Mouse (Mus musculus) layer of hippocampus, adult 9-10 months (tissue): Measurements from ENCODE around the gene Grin2a.

ENCODE experiments used
- DNase-seq: peaks from one replicate; pipeline ENCODE4 v3.0.0; 2022; ENCODE audit warnings: low spot score

Grin2a gene

GRCm38 (mm10) chr16:9865039-9865438 lies 130.3 kb downstream of the Grin2a start:
- DNase-seq = no peak

GRCm38 (mm10) chr16:9857758-9858157 lies 137.6 kb downstream of the Grin2a start:
- no peak for DNase-seq

- DNase-seq = peak; percentile 50
Observed at GRCm38 (mm10) chr16:9851265-9851988, 143.9 kb downstream of the Grin2a start.

- DNase-seq = no peak
Observed at GRCm38 (mm10) chr16:9841496-9841895, 153.9 kb downstream of the Grin2a start.

GRCm38 (mm10) chr16:9836542-9836941 lies 158.8 kb downstream of the Grin2a start:
- DNase-seq = no peak

DNA sequence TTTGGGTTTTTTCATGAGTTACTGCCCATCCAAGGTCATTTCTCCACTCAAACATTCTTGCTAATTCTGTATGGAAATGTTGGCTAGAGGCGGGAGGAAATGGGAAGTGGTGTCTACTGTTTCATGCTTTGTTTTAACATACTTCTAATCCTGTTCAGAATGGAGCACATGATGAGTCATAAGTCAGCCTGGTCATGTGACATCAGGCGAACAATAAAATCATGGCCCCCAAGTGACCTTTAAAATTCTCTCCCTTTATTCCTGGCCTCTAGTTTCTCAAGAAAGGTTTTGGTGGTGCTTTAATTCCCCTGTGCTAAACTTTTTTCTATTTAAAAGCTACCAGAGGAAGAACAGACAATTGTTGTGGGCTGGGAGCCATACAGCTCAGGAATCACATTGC lies 161.1 kb downstream of the Grin2a start:
- no peak for DNase-seq

DNA sequence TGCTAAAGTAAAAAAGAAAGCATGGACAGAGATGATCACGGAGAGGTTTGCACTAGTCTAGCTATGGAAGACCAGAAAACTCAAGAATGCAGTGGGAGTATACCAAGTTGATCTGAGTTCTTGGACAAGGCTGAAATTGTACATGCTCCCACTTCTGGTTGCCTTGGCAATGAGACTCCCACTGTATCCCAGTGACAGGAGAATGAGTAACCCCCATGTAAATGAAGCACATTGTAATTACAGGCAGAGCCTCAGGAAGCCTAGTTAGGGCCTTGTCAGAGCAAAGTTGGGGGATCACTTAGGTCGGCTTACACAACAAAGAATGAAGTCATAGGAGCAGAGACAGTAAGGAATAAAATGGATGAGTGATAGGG lies 170.3 kb downstream of the Grin2a start:
- no peak for DNase-seq

DNA sequence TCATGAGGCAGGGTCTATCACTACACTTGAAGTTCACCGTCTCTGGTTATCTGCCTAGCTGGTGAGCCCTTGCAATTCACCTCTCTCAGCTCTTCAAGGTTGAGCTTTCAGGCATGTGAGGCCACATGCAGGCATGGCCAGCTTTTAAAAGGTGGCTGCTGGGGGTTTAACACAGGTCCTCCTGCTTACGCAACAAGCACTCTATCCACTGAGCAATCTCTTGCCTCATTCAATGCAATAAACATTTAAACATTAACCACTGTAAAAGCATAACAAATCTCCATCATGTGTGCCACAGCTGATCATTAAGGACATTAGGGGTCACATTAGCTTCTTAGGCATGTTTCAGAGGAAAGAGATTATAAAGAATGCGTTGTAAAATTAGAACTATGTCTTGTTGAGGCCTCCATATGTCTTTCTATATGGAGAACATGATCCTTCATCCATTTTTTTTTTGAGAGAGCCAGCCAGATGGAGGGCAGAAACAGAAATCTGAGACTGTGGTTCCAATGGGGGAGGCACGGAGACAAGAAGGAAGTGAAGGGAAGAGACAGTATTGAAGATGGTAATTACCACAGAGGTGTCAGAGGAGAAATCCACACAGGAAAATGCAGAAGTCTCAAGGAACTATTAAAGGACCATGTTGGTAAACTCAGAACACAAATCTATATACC lies 170.8 kb downstream of the Grin2a start:
- DNase-seq = no peak

GRCm38 (mm10) chr16:9823686-9824085 lies 171.7 kb downstream of the Grin2a start:
- DNase-seq = no peak

- no peak for DNase-seq
Observed at GRCm38 (mm10) chr16:9819508-9819907, 175.9 kb downstream of the Grin2a start.

- DNase-seq = no peak
Observed at GRCm38 (mm10) chr16:9801338-9801737, 194.0 kb downstream of the Grin2a start.

- no peak for DNase-seq
Observed at GRCm38 (mm10) chr16:9800221-9800620, 195.1 kb downstream of the Grin2a start.

GRCm38 (mm10) chr16:9792976-9793375 lies 202.4 kb downstream of the Grin2a start:
- peak; percentile 63 for DNase-seq

GRCm38 (mm10) chr16:9786261-9786660 lies 209.1 kb downstream of the Grin2a start:
- no peak for DNase-seq

DNA sequence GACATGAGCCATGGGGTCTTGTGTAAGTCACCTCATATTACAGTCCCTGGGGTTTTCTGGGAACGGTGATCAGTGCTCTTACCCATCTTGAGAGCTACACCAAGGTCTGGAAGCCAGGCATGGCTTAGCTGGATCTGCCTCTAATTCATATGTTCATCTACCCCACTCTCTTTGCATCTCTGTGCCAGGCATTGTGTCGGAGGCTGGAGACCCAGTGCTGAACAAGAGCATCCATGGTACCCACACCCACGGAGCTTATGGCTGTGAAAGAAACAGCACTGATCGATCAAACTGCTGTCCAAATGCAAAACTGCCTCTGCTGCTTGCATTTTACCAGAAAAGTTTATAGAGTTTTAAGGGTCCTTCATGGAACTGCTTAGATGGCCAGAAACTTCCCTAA lies 209.5 kb downstream of the Grin2a start:
- DNase-seq = no peak

DNA sequence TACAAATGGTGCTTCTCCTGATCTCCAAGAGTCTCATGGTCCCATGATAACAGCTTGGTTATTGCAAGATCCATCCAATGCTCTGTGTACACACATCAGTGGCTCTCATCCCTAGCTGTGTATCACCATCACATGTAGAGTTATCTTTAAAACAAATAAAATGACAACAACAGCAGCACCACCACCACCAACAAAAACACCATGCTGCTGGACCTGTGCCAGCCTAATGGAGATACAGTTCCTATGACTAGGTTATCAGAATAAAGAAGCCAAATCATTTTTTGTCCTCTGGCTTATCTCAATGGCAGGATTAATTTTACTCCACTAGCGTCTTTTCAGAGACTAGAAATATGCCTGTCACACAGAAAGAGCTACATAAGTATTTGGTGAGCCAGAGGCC lies 226.4 kb downstream of the Grin2a start:
- no peak for DNase-seq

- DNase-seq = peak; percentile 65
Observed at GRCm38 (mm10) chr16:9768356-9768755, 227.0 kb downstream of the Grin2a start.

- no peak for DNase-seq
Observed at GRCm38 (mm10) chr16:9767946-9768345, 227.4 kb downstream of the Grin2a start.

DNA sequence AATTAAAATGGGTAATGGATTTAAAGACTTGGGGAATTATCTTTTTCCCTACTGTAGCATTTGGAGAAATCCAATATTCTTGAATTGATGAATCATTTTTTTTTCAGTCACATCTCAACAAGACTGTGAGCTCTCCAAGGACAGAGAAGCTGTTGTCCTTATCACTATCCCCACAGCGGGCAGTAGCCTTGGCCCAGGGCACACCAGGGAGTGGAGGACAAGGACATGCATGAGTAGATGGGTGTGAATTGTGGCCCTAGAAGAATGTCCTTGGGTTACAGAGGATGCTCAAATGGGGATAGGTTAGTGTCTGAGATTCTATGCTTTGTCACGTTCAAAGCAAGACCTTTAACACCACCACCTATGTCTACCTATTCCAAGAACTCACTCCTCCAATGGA lies 231.3 kb downstream of the Grin2a start:
- DNase-seq = no peak

- DNase-seq = no peak
Observed at GRCm38 (mm10) chr16:9760347-9760746, 235.0 kb downstream of the Grin2a start.

DNA sequence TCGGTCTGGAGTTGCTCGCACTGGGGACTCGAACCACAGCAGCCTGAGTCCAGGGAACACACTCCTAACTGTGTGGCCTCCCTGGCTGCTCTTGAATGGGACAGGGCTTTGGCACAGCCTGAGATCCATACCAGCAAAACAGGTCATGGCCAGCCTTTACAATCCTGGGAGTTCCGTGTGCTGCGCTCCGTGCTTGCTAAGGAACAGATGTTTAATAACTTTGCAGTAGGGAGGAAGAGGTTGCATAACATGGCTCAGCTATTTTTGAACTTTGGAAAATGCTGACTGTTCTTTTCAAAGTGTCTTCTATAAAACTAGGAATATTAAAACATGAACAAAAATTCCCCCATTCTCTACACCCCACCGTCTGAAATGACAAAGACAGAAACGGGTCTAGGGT lies 238.5 kb downstream of the Grin2a start:
- no peak for DNase-seq

- DNase-seq = no peak
Observed at GRCm38 (mm10) chr16:9754061-9754460, 241.3 kb downstream of the Grin2a start.

GRCm38 (mm10) chr16:9753045-9753444 lies 242.3 kb downstream of the Grin2a start:
- peak; percentile 66 for DNase-seq

GRCm38 (mm10) chr16:9752600-9752999 lies 242.8 kb downstream of the Grin2a start:
- DNase-seq = no peak
